Mouse (Mus musculus) retina, postnatal 7 days (tissue): ENCODE measurements around the gene Kalrn.

Source experiments
- DNase-seq: peaks from one replicate; pipeline ENCODE4 v3.0.0-alpha.2; 2012; ENCODE audit warnings: low read depth, low spot score

Gene Kalrn

GRCm38 (mm10) chr16:34557891-34558290 is 15.4 kb downstream of the Kalrn start:
- DNase-seq: no peak

- DNase-seq: no peak
Observed at GRCm38 (mm10) chr16:34552731-34553130, 20.6 kb downstream of the Kalrn start.

GRCm38 (mm10) chr16:34549470-34549999 is 23.8 kb downstream of the Kalrn start:
- DNase-seq: no peak

- DNase-seq: no peak
Observed at GRCm38 (mm10) chr16:34546805-34547509, 26.4 kb downstream of the Kalrn start.

- DNase-seq: no peak
Observed at GRCm38 (mm10) chr16:34543754-34544153, 29.6 kb downstream of the Kalrn start.

GRCm38 (mm10) chr16:34542341-34542740 is 31.0 kb downstream of the Kalrn start:
- DNase-seq: no peak

GRCm38 (mm10) chr16:34538679-34539185 is 34.6 kb downstream of the Kalrn start:
- DNase-seq: no peak

- DNase-seq: peak; percentile 13
Observed at GRCm38 (mm10) chr16:34536300-34536699, 37.0 kb downstream of the Kalrn start.

- no peak for DNase-seq
Observed at GRCm38 (mm10) chr16:34535135-34535534, 38.2 kb downstream of the Kalrn start.

- peak; percentile 16 for DNase-seq
Observed at GRCm38 (mm10) chr16:34531506-34531905, 41.8 kb downstream of the Kalrn start.

- no peak for DNase-seq
Observed at GRCm38 (mm10) chr16:34530029-34530428, 43.3 kb downstream of the Kalrn start.

- DNase-seq: no peak
Observed at GRCm38 (mm10) chr16:34528234-34528983, 44.9 kb downstream of the Kalrn start.

GRCm38 (mm10) chr16:34526378-34526777 is 47.0 kb downstream of the Kalrn start:
- DNase-seq: no peak

GRCm38 (mm10) chr16:34525866-34526265 is 47.5 kb downstream of the Kalrn start:
- DNase-seq: no peak

- DNase-seq: no peak
Observed at GRCm38 (mm10) chr16:34525205-34525604, 48.1 kb downstream of the Kalrn start.

- no peak for DNase-seq
Observed at GRCm38 (mm10) chr16:34521061-34521460, 52.3 kb downstream of the Kalrn start.

- no peak for DNase-seq
Observed at GRCm38 (mm10) chr16:34516891-34517398, 56.4 kb downstream of the Kalrn start.

GRCm38 (mm10) chr16:34515485-34515884 is 57.8 kb downstream of the Kalrn start:
- DNase-seq: no peak

GRCm38 (mm10) chr16:34513956-34514593 is 59.3 kb downstream of the Kalrn start:
- DNase-seq: no peak

- DNase-seq: no peak
Observed at GRCm38 (mm10) chr16:34512326-34512725, 61.0 kb downstream of the Kalrn start.

GRCm38 (mm10) chr16:34508125-34508524 is 65.2 kb downstream of the Kalrn start:
- DNase-seq: no peak

GRCm38 (mm10) chr16:34506048-34506447 is 67.3 kb downstream of the Kalrn start:
- no peak for DNase-seq
